Mouse (Mus musculus) heart, postnatal 10 days (tissue): ENCODE data around the gene Zcchc9. TPM values are rescaled to one million over a fixed set of nuclear protein-coding genes. Genes with fewer than 3 reads are reported as not detected.
"Not testable (repeated sequence)": the region's sequence is repeated elsewhere in the genome, so short reads cannot be mapped to it uniquely, and the experiment has no call there.

Source experiments
- DNase-seq, 2 experiments: peaks; one replicate each; pipeline ENCODE4 v3.0.0; 2021
- intact Hi-C: fragments of 180-260 bp; cut with DNase I; formaldehyde crosslinking; loops from one replicate; pipeline ENCODE4 v1.15.1; 2025
- microRNA-seq, 2 experiments: library from miRNA; unstranded; fragments of <30 nt; microRNA quantifications; one replicate each; pipeline ENCODE4 v1.2.0; 2022
- total RNA-seq, 2 experiments: library from RNA; stranded (reverse); gene quantifications; 2 replicates each; pipeline ENCODE4 v1.2.3; 2021

Gene Zcchc9
- total RNA-seq, 2 experiments from 2014 or later, result 19.9 to 23.5 TPM

DNA sequence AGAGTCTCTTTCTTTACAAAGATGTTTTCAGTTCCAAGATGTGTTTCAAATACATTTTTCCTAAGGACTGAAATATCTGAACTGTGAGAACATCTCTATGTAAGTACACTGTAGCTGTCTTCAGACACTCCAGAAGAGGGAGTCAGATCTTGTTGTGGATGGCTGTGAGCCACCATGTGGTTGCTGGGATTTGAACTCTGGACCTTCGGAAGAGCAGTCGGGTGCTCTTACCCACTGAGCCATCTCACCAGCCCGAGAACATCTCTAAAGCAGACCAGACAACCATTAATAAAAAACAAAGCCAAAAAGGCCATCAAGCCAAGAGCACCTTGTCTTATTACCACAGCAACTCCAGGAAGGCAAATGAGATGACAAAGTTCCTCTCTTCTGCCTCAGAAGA is 43.9 kb downstream of the Zcchc9 start:
- DNase-seq, intact Hi-C loops: not testable (repeated sequence)

DNA sequence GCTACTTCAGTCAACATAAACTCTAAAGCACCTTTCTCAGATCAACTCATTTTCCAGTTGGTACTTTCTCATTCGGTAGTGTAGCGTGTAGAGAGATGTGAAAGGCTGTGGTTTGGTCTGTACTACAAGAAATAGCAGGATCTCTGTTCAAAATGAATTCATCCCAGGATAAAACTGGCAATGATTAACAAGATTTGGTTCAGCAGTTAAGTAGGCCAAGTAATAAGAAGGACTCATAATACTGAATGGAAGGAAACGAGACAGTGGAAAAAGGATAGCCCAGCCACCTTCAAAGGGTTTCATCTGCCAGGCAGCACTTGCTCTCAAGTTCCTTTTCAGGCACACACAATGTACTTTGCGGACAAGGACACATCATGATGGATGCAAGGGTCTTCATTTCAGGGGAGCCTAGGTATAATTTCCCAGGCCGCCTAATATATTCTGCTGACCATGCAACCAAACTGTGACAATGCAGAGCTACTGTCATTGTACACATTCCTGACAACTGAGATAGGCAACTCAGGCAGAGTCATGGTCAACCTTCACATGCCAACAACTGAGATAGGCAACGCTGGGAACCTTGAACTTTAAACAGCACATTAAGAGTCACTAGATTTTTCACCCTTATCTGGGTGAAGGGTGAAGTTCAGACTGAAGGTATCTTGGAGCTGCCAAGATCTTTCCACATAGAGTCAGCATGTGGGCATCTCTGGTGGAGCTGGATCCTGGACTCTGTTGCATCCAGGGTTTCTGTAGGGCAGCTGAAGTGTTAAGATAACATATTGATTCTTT is 45.7 kb downstream of the Zcchc9 start:
- DNase-seq, result no peak
- intact Hi-C loops, result no loop called here

DNA sequence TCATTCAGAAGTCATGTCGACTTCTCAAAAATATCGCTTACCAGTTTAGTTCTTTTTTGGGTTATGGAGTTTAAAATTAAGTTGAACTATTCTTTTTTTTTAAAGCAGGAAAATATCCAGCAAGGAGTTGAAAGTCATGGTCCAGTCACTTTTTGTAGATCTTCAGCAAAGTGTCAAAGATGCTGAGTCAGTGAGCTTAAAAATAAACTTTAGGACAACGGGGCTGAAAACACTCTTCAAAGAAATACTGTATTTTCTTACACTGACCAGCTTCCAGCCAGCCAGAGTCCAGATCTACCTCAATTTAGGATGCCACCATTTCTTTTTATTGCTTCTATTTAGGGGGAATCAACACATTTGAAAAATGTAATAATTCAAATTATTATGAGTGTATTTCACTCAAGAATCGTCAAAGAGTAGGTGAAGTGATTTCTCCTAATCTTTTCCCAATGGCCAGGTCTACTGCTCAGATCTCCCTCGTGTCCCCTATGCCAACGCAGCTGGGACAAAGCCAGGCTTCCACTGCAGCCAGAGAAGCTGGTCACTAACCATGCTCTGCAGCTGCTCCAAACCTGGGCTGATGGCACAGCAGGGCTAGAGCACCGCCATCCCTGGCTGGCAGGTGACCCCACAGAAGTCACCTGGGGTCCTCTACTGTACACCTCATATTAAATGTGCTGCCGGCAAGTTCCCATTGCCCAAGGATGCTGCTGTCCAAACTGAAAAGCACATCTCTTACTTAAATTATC is 47.0 kb downstream of the Zcchc9 start:
- intact Hi-C loops, result no loop called here
- DNase-seq, result no peak

DNA sequence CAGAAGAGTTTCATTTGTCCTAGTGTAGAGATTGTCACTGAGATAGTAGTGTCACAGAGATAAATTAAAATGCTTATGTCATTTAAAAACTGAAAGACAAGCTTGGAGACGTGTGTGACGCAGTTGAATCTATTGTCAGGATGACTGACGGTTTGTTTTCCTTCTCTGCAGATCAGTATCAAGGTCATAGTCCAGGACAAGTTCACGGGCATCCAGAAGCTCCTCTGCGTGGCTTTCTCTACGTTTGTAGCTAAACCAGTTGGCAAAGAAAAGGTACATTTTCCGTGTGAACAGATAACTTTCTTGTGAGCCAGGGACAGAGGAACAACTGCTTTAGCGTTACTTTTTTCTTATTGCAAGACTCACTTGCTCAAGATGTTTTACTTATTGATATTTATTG is 47.7 kb downstream of the Zcchc9 start:
- no peak for DNase-seq
- intact Hi-C loops, result no loop called here

DNA sequence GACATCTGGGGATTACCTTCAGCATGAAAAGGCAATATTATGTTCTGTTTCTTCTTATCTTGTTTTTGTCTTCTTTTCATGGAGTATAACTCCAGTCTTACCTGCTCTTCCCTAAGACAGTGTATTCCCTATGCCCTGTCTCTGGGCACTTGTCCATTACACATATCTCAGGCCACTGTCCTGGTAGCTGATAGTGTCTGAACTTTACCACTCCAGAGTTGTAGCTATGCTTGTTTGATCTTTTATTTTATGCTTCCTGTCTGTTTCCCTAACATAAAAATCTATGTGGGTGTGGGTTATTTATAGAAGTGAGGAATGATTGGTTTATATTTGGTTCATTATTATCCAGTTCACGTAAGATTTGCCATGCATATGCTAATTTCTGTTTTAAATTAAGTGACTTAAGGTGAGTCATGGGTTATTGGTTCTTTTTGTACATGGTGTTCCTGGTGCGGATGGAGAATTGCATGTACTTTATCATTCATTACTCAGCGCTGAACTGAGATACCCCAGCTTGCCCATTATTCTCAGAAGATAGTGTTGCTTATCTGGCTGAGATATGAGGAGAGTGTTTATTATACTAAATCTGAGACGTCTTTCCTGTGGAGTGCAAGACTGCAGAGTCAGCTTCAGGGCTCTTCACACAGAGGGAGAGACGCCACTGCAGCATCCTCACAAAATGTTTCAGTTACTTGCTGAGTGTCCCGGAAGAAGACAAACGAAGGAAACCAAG is 49.0 kb downstream of the Zcchc9 start:
- no peak for DNase-seq
- intact Hi-C loops, result no loop called here

DNA sequence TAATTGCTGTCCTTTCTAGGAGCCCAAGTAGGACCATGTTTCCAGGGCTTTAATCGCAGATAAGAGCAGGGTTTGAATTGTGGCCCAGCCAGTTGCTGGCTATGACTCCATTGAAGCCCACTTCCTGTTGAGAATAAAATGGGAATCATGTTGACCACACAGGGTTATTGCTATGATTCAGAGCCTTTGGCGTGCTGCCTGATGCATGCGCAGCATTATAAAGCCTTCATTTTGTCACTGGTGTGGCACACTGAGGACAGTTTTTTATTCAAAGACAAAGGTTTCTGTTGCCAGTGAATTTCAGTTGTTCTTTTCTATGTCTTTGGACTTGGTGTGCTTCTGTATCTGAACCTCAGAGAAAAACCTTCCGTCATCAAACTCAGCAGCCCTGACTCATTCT is 51.3 kb downstream of the Zcchc9 start:
- intact Hi-C loops, result no loop called here
- DNase-seq, result peak in 1 of 2 experiments; percentile 11

DNA sequence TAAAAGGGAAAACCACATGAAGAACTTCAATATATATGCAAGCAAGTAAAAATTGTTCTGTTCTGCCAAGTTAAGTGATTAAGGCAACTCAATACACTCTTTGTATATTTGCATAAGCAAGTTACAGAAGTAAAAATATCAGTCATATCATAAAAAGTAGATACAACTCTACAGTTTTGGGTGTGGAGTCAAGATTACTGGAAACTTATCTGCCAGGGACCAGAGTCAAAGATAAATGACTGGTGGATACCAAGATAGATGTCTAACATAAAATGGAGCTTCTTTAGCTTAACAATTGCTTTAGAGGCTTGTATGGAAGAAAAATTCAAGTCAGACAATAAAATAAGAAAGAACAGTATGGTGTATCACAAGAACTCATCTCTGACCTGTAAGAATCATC is 52.7 kb downstream of the Zcchc9 start:
- intact Hi-C loops, result no loop called here
- DNase-seq, result no peak

DNA sequence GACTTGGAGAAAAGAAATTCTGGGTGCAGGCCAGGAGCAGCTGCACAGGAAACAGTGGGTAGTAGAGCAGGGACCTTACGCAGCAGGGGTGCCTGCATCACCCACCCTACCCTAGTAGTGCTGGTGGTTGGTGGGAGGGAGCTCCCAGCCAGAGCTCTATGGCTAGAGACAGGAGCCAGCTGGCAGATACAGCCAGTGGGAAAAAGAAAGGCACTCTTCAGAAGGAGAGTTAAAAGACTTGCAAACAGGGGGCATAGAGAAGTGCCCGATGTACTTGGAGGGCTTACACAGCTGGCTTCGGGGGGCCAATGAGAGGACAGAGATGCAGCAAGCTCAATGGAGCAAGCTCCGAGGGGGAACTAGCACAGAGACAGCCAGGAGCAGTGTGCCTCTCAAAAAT is 53.8 kb downstream of the Zcchc9 start:
- intact Hi-C loops, result no loop called here
- no peak for DNase-seq

DNA sequence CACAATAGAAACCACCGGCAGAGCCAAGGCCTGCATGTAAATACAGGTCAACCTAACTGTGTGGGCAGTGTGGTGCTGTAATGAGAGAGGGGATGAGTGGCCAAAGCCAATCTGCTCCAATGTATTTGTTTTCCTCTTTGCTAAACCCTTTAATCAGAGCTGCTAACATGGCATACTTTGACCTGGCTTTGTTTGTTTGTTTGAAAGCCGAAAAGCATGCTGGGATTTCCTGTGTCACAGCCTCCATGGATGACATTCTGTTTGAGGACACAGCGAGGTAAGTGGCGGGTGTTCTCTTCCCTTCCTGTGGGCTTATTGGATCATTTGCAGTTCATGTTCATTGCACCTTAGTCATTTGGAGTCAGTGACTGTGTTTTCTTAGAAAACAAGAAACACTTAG is 57.5 kb downstream of the Zcchc9 start:
- intact Hi-C loops, result no loop called here
- DNase-seq, result no peak

DNA sequence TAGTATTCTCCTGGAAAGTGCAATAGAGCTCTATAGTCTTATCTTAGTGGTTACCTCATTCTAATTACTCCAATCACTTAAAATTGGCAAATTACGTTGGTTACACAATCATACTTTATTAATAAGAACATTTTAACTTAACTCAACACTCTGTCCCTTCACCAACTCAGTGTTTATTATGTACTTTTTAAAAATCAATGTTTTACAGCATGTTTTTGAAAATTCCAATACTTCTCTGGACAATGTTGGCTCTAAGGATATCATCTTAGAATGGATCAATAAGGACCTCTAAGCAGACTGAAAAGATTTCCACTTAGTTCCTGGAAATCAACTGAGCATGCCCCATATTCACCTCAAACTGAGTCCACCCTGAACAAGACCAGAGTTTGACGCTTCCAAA is 59.1 kb downstream of the Zcchc9 start:
- intact Hi-C loops, result no loop called here
- DNase-seq, result no peak

Small RNAs within 50 kb of the gene (microRNA-seq; reads per million reads assigned to microRNA genes)
- gene Gm27656, result 0 reads per million in 2 experiments

Other genes starting within 250 kb of the Zcchc9 start
- gene Acot12, start 66.2 kb downstream of the Zcchc9 start, total RNA-seq, result under 1 TPM in 1 of 2 experiments, not detected in 1; 0.48 TPM
- 100 to 1,000 TPM; 867 to 929 TPM for gene Ckmt2, start 69.2 kb upstream of the Zcchc9 start, total RNA-seq